ENCODE assay signal across 7 mouse cellular contexts in genomic region chr8:95916106-95916505, GRCm38 (mm10). TPM values are rescaled to one million over a fixed set of nuclear protein-coding genes. Genes with fewer than 3 reads are reported as not detected.
A peak's percentile ranks its signal among the peaks of the same experiment; 100 is the strongest.
DNase-seq lines count a peak whose midpoint lies in the region; ATAC-seq and TF ChIP-seq lines count a peak whose summit lies in the region.

No protein-coding gene starts in this region.

- peaks cover 0 to 3% of the 10 kb centered on the region in 2 experiments; a peak in 2 of 4 replicates for H3K4me1 ChIP-seq in CH12.LX (ENCODE audit: control insufficient read depth in 1 of 2, insufficient read depth in 2 of 2)
- H3K4me1 ChIP-seq in kidney, embryonic 15.5 days: peaks cover 9% of the 10 kb centered on the region
- peaks cover 3% of the 10 kb centered on the region; the same call in 1 of the 2 replicates for H3K4me1 ChIP-seq in midbrain, embryonic 11.5 days (ENCODE audit: control insufficient read depth, insufficient read depth, low read length)

- no peaks in the 10 kb centered on the region for H3K9me3 ChIP-seq in CH12.LX (replicated peaks; ENCODE audit: low read length)
- no peaks in the 10 kb centered on the region for H3K9me3 ChIP-seq in kidney, embryonic 15.5 days (replicated peaks)
- no peaks in the 10 kb centered on the region for H3K9me3 ChIP-seq in midbrain, embryonic 11.5 days (ENCODE audit: control insufficient read depth, low read length)

- H3K4me2 ChIP-seq in CH12.LX (ENCODE audit: insufficient read depth, low read depth, poor library complexity, severe bottlenecking): peak overlapping the region; percentile 5; the same call in 1 of the 2 replicates
- H3K4me2 ChIP-seq in kidney, embryonic 15.5 days: peak overlapping the region; percentile 64
- peak overlapping the region; percentile 50 for H3K4me2 ChIP-seq in midbrain, embryonic 11.5 days

- TF ChIP-seq POLR2A in CH12.LX (IDR thresholded peaks at IDR 0.05; ENCODE audit: low read depth, low read length): no peak

- WGBS in kidney, embryonic 15.5 days: 6% methylated on average over 9 of the region's 9 CpGs
- WGBS in midbrain, embryonic 11.5 days: 3% methylated on average over 9 of the region's 9 CpGs

- no peak for TF ChIP-seq EP300 in CH12.LX (IDR thresholded peaks at IDR 0.05; ENCODE audit: low read length)

- no peaks in the 10 kb centered on the region for H3K36me3 ChIP-seq in CH12.LX (replicated peaks in 1 of 2; ENCODE audit: control insufficient read depth in 1 of 2, insufficient read depth in 1 of 2, low read length in 1 of 2)
- no peaks in the 10 kb centered on the region for H3K36me3 ChIP-seq in kidney, embryonic 15.5 days
- no peaks in the 10 kb centered on the region for H3K36me3 ChIP-seq in midbrain, embryonic 11.5 days (ENCODE audit: control insufficient read depth, insufficient read depth, low read length)

- in situ Hi-C loops in CH12.LX (cut with MboI; ENCODE audit: low pct_ligation_motif_present, low pct_unique_long_range_greater_than_20kb, low sequenced_read_pairs): no loop called here

- no peak for TF ChIP-seq RAD21 in CH12.LX (IDR thresholded peaks at IDR 0.05; ENCODE audit: low read depth, low read length)

- no peak for TF ChIP-seq CTCF in CH12.LX (conservative IDR thresholded peaks at IDR 0.05 in 1 of 2, IDR thresholded peaks at IDR 0.05 in 1 of 2; ENCODE audit: low read depth in 2 of 2, low read length in 2 of 2)

- no peaks in the 10 kb centered on the region for H3K79me2 ChIP-seq in CH12.LX (replicated peaks; ENCODE audit: control insufficient read depth, extremely low read depth, insufficient read depth, poor library complexity, severe bottlenecking)

- peak; percentile 92 for ATAC-seq in kidney, embryonic 15.5 days (replicated peaks; ENCODE audit: low FRiP score)
- peak; percentile 72 for ATAC-seq in midbrain, embryonic 11.5 days (ENCODE audit: low FRiP score)

- H3K27ac ChIP-seq in CH12.LX (ENCODE audit: insufficient read depth, low read depth): no peak overlapping the region
- H3K27ac ChIP-seq in kidney, embryonic 15.5 days: no peak overlapping the region
- no peak overlapping the region for H3K27ac ChIP-seq in midbrain, embryonic 11.5 days (ENCODE audit: low read depth, low read length)

- dilution Hi-C loops in CH12.LX (cut with MboI; ENCODE audit: extremely low pct_ligation_motif_present, extremely low pct_unique_long_range_greater_than_20kb, low sequenced_read_pairs): no loop called here

- H3K27me3 ChIP-seq in CH12.LX (replicated peaks): peaks cover 8% of the 10 kb centered on the region
- no peaks in the 10 kb centered on the region for H3K27me3 ChIP-seq in kidney, embryonic 15.5 days
- no peaks in the 10 kb centered on the region for H3K27me3 ChIP-seq in midbrain, embryonic 11.5 days (ENCODE audit: control insufficient read depth, insufficient read depth, low read length)

- no peak overlapping the region for H3K4me3 ChIP-seq in CH12.LX (replicated peaks in 1 of 3; ENCODE audit: low read depth in 2 of 3, low read length in 2 of 3, poor library complexity in 1 of 3)
- H3K4me3 ChIP-seq in kidney, embryonic 15.5 days (replicated peaks): peak overlapping the region; percentile 35
- peak overlapping the region; percentile 21; the same call in 1 of the 2 replicates for H3K4me3 ChIP-seq in midbrain, embryonic 11.5 days (ENCODE audit: low read depth, low read length)

- no peak overlapping the region for H3K9ac ChIP-seq in CH12.LX (ENCODE audit: insufficient read depth, low read depth)
- H3K9ac ChIP-seq in kidney, embryonic 15.5 days: 0 out of 2 replicates have a peak overlapping the region, but pooled peaks have one; percentile 0
- peak overlapping the region; percentile 48 for H3K9ac ChIP-seq in midbrain, embryonic 11.5 days (ENCODE audit: low read length)

- peak; percentile 47 for DNase-seq in CD4-positive helper T cell, adult 2 months (ENCODE audit: low read depth, low spot score)
- no peak for DNase-seq in CH12.LX (ENCODE audit: extremely low read depth)
- DNase-seq in cerebellum, adult 8-10 months: peak; percentile 5
- peak; percentile 12 for DNase-seq in forelimb bud, embryonic 11.5 days (ENCODE audit: low read depth, low spot score)
- DNase-seq in midbrain, embryonic 11.5 days (ENCODE audit: low spot score, missing footprints): peak; percentile 83
- peak; percentile 49 for DNase-seq in thymus, postnatal 0 days (ENCODE audit: low spot score)

TF ChIP-seq in CH12.LX, 34 proteins besides CTCF, POLR2A, EP300 and RAD21:
- peak; percentile 44; the same call in 1 of the 2 replicates for TF ChIP-seq MAX (IDR thresholded peaks at IDR 0.05; ENCODE audit: low read length)
- 0 out of 2 replicates have a peak, but pooled peaks have one; percentile 21 for TF ChIP-seq NRF1 (IDR thresholded peaks at IDR 0.05; ENCODE audit: low read depth, low read length)
- no peak for TF ChIP-seq E2F4 (IDR thresholded peaks at IDR 0.05; ENCODE audit: insufficient replicate concordance, low read depth, low read length)
TF ChIP-seq in CH12.LX: peak in this region for 2.

RNA-seq across cellular contexts. Expression of gene Got2, which starts 27.8 kb away (rescaled TPM):
- total RNA-seq in CH12.LX (2012; rRNA removed): 303 TPM in 2 replicates
- total RNA-seq in CH12.LX (2014; rRNA removed): 268 and 283 TPM in 2 replicates
- 489 and 509 TPM in 2 replicates for polyA plus RNA-seq in CH12.LX (2012; ENCODE audit: insufficient read length, low read depth)
- polyA plus RNA-seq in kidney, embryonic 15.5 days (2015; fragmentation: Nextera tagmentation; extraction: Ambion mirVana): 225 and 248 TPM in 2 replicates
- 84.1 and 88.6 TPM in 2 replicates for polyA plus RNA-seq in midbrain, embryonic 11.5 days (2014; fragmentation: Nextera tagmentation; extraction: Ambion mirVana)
- 121 and 125 TPM in 2 replicates for polyA plus RNA-seq in thymus, postnatal 0 days (2015; fragmentation: Nextera tagmentation; extraction: Ambion mirVana)

Comparison
In these comparisons a context has a peak if more than half of its experiments do, and no peak if none do; other contexts are left out.
1. H3K4me2 ChIP-seq: peak in every context shown above with its lines; median percentile 64 in kidney, embryonic 15.5 days; 50 in midbrain, embryonic 11.5 days; 5 in CH12.LX.
2. H3K4me3 ChIP-seq: peak in kidney, embryonic 15.5 days (single experiment) and midbrain, embryonic 11.5 days (single experiment); none in CH12.LX (0 of 3).